Mouse (Mus musculus) CH12.LX (cell line): ENCODE measurements around the gene Tbc1d2. TPM values are rescaled to one million over a fixed set of nuclear protein-coding genes. Genes with fewer than 3 reads are reported as not detected.
A peak's percentile ranks its signal among the peaks of the same experiment; 100 is the strongest.

Source experiments
- DNase-seq: peaks from one replicate; pipeline ENCODE4 v3.0.0-alpha.2; 2013; ENCODE audit errors: extremely low read depth
- H3K27ac ChIP-seq: 2 replicates; pipeline ENCODE4 v1.5.1; 2012; ENCODE audit warnings: low read depth, mild to moderate bottlenecking, control low read depth, moderate library complexity; ENCODE audit not compliant: insufficient read depth
- H3K27me3 ChIP-seq: replicated peaks from 2 replicates; pipeline ENCODE3; 2012; ENCODE audit warnings: inconsistent platforms
- H3K36me3 ChIP-seq, 2 experiments: replicated peaks in 1 of 2; 2 replicates each; pipeline versions ENCODE3 to v1.6.1; 2012; ENCODE audit warnings: inconsistent platforms in 1 of 2, low read length in 1 of 2, mild to moderate bottlenecking in 1 of 2, mixed read lengths in 1 of 2, moderate library complexity in 1 of 2; ENCODE audit not compliant: control insufficient read depth in 1 of 2, insufficient read depth in 1 of 2
- H3K4me1 ChIP-seq, 2 experiments: 2 replicates each; pipeline ENCODE4 v1.6.1; 2012; ENCODE audit warnings: inconsistent platforms in 1 of 2, moderate library complexity in 1 of 2; ENCODE audit not compliant: insufficient read depth in 2 of 2, control insufficient read depth in 1 of 2
- H3K4me2 ChIP-seq: 2 replicates; pipeline ENCODE4 v1.6.1; 2012; ENCODE audit warnings: low read depth, mild to moderate bottlenecking, control low read depth; ENCODE audit not compliant: poor library complexity, insufficient read depth, severe bottlenecking
- H3K4me3 ChIP-seq, 3 experiments: fragments of 150-350 bp in 1 of 3; sonication (generic) in 1 of 3; replicated peaks in 1 of 3; 2 replicates each; pipeline versions ENCODE3 to v1.5.1; 2011 to 2012; ENCODE audit warnings: low read depth in 2 of 3, low read length in 2 of 3, mild to moderate bottlenecking in 2 of 3, moderate library complexity in 2 of 3, control low read depth in 1 of 3, improper control_type of control experiment in 1 of 3, inconsistent platforms in 1 of 3, mixed read lengths in 1 of 3; ENCODE audit not compliant: poor library complexity in 1 of 3
- H3K79me2 ChIP-seq: replicated peaks from 2 replicates; pipeline ENCODE4 v1.6.1; 2012; ENCODE audit warnings: mild to moderate bottlenecking, moderate library complexity; ENCODE audit not compliant: control insufficient read depth, poor library complexity, insufficient read depth, severe bottlenecking; ENCODE audit errors: extremely low read depth
- H3K9ac ChIP-seq: 2 replicates; pipeline ENCODE4 v1.6.1; 2012; ENCODE audit warnings: low read depth, mild to moderate bottlenecking, control low read depth, moderate library complexity; ENCODE audit not compliant: insufficient read depth
- H3K9me3 ChIP-seq: replicated peaks from 2 replicates; pipeline ENCODE3; 2012; ENCODE audit warnings: low read length, inconsistent platforms, mixed read lengths
- BHLHE40 ChIP-seq: IDR thresholded peaks from 2 replicates; pipeline ENCODE4 v1.6.1; 2011; ENCODE audit warnings: mild to moderate bottlenecking, low read depth, low read length, improper control_type of control experiment
- CHD2 ChIP-seq: IDR thresholded peaks from 2 replicates; pipeline ENCODE4 v1.6.1; 2011; ENCODE audit warnings: low read length, improper control_type of control experiment
- E2F4 ChIP-seq: IDR thresholded peaks from 2 replicates; pipeline ENCODE4 v1.6.1; 2011; ENCODE audit warnings: low read depth, low read length, improper control_type of control experiment; ENCODE audit not compliant: insufficient replicate concordance
- EP300 ChIP-seq: IDR thresholded peaks from 2 replicates; pipeline ENCODE4 v1.6.1; 2011; ENCODE audit warnings: low read length, improper control_type of control experiment
- IRF4 ChIP-seq: IDR thresholded peaks from 2 replicates; pipeline ENCODE4 v1.6.1; 2014; ENCODE audit warnings: low read depth, mild to moderate bottlenecking, inconsistent platforms, low read length, improper control_type of control experiment
- JUN ChIP-seq: IDR thresholded peaks from 2 replicates; pipeline ENCODE4 v1.6.1; 2011; ENCODE audit warnings: low read depth, mild to moderate bottlenecking, low read length, improper control_type of control experiment, moderate library complexity; ENCODE audit not compliant: insufficient read depth
- JUND ChIP-seq: conservative IDR thresholded peaks from 2 replicates; pipeline ENCODE4 v1.6.1; 2011; ENCODE audit warnings: low read depth, low read length, improper control_type of control experiment
- MEF2A ChIP-seq: IDR thresholded peaks from 2 replicates; pipeline ENCODE4 v1.6.1; 2014; ENCODE audit warnings: low read depth, mild to moderate bottlenecking, inconsistent platforms, low read length, improper control_type of control experiment, borderline replicate concordance
- MYC ChIP-seq: IDR thresholded peaks from 2 replicates; pipeline ENCODE4 v1.6.1; 2011; ENCODE audit warnings: low read depth, mild to moderate bottlenecking, improper control_type of control experiment, low read length
- NELFE ChIP-seq: IDR thresholded peaks from 2 replicates; pipeline ENCODE4 v1.6.1; 2011; ENCODE audit warnings: low read depth, low read length, improper control_type of control experiment
- POLR2A ChIP-seq: IDR thresholded peaks from 2 replicates; pipeline ENCODE4 v1.6.1; 2011; ENCODE audit warnings: low read depth, mild to moderate bottlenecking, improper control_type of control experiment, low read length
- POLR2AphosphoS2 ChIP-seq: IDR thresholded peaks from 2 replicates; pipeline ENCODE4 v1.6.1; 2011; ENCODE audit warnings: low read depth, low read length, improper control_type of control experiment
- RAD21 ChIP-seq: IDR thresholded peaks from 2 replicates; pipeline ENCODE4 v1.6.1; 2011; ENCODE audit warnings: low read depth, mild to moderate bottlenecking, low read length, improper control_type of control experiment, moderate library complexity
- RCOR1 ChIP-seq: conservative IDR thresholded peaks from 2 replicates; pipeline ENCODE4 v1.6.1; 2012; ENCODE audit warnings: low read depth, mild to moderate bottlenecking, inconsistent platforms, low read length, improper control_type of control experiment
- TCF12 ChIP-seq: IDR thresholded peaks from 2 replicates; pipeline ENCODE4 v1.6.1; 2014; ENCODE audit warnings: low read depth, mild to moderate bottlenecking, inconsistent platforms, low read length, improper control_type of control experiment
- USF2 ChIP-seq: conservative IDR thresholded peaks from 2 replicates; pipeline ENCODE4 v1.6.1; 2011; ENCODE audit warnings: low read depth, low read length, improper control_type of control experiment
- ZC3H11A ChIP-seq: IDR thresholded peaks from 2 replicates; pipeline ENCODE4 v1.6.1; 2012; ENCODE audit warnings: low read depth, mild to moderate bottlenecking, inconsistent platforms, low read length, improper control_type of control experiment
- dilution Hi-C: fragments of 300-500 bp; cut with MboI; formaldehyde crosslinking; loops from 2 replicates; pipeline ENCODE4 v1.14.3; 2020; ENCODE audit warnings: low sequenced_read_pairs; ENCODE audit not compliant: extremely low pct_unique_long_range_greater_than_20kb, extremely low pct_ligation_motif_present
- in situ Hi-C: fragments of 300-500 bp; cut with MboI; formaldehyde crosslinking; loops from 3 replicates; pipeline ENCODE4 v1.14.3; 2019; ENCODE audit warnings: low sequenced_read_pairs, low pct_ligation_motif_present, low pct_unique_long_range_greater_than_20kb, mixed read lengths
- polyA plus RNA-seq: library from polyadenylated mRNA; unstranded; fragments of >175 nt; gene quantifications from 2 replicates; pipeline ENCODE4 v1.2.1, GENCODE M21; 2012; ENCODE audit warnings: low read depth; ENCODE audit not compliant: insufficient read length
- total RNA-seq, 2 experiments: library from RNA; depleted of rRNA; stranded (reverse); fragments of 300-350 nt in 1 of 2; fragments of >200 nt in 1 of 2; gene quantifications; 2 replicates each; pipeline ENCODE4 v1.2.3; 2012 to 2014

The Tbc1d2 gene
- total and polyA plus RNA-seq, 3 experiments, result 0.12 to 1.1 (median 0.29) TPM

DNA sequence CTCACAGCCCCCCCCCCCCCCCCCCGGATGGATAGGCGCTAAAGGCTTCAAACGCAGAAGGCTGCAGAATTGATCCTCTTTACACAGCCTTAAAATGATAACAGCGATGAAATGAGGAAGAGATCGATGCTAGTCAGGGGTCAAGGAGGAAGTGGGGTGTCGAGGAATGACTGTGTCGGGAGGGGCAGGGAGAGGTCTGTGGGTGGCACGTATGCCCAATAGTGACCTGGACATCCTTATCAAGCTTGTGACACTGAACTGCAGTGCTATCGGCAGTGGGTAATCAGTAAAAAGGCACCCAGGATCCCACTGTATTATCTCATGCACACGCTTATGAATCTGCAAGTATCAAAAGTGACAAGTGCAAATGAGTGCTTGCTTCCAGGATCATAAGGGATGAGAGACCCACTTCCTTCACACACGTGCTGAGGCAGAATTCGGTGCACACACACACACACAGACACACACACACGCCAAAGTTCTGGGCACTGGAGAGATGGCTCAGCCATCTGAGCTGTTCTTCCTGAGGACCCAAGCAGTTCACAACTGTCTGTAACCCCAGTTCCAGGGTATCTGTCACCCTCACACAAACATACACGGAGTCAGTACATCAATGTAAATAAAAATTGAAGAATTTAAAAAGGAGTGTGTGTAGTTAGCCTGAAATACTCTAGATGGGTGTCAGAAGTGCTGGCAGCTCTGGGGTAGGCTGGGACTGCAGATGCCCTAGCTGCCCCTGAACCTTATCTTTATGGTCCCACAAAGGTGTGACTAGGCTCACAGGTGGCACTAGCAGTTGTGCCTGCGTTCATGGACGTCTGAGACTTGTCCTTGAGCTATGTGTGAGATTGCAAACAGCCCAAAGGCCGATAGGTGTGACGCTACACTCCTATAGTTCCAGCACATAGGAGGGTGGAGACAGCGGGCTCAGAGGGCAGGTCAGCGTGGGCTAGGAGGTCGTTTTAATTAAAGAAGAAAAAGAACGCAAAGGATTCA is 91.0 kb downstream of the Tbc1d2 start:
- Histone ChIP-seq H3K79me2 (peaks cover 36% of the 10 kb centered on the region), H3K9ac (peak overlapping the region; percentile 15; the same call in 1 of the 2 replicates), H3K4me3 (no peak overlapping the region), H3K4me1 (peaks cover 79 to 93% of the 10 kb centered on the region in 2 experiments), H3K27ac (peak overlapping the region; percentile 97), H3K36me3 (peaks cover 40 to 41% of the 10 kb centered on the region in 2 experiments), H3K27me3 (no peaks in the 10 kb centered on the region), H3K4me2 (peak overlapping the region; percentile 3; the same call in 1 of the 2 replicates), H3K9me3 (peaks cover 4% of the 10 kb centered on the region)
- TF ChIP-seq EP300, result peak; percentile 59; the same call in 1 of the 2 replicates
- peak; percentile 75 for TF ChIP-seq IRF4
- no peak for TF ChIP-seq ZC3H11A
- TF ChIP-seq JUN, result peak; percentile 10; the same call in 1 of the 2 replicates
- no peak for DNase-seq
- dilution Hi-C loops, result no loop called here
- in situ Hi-C loops, result no loop called here

GRCm38 (mm10) chr4:46556933-46557332 is 93.1 kb downstream of the Tbc1d2 start:
- TF ChIP-seq JUND, result no peak
- TF ChIP-seq CHD2, result no peak
- TF ChIP-seq MYC, result no peak
- no peak for TF ChIP-seq USF2
- TF ChIP-seq NELFE, result no peak
- no peak for TF ChIP-seq E2F4
- TF ChIP-seq MEF2A, result no peak
- TF ChIP-seq BHLHE40, result no peak
- TF ChIP-seq TCF12, result no peak
- TF ChIP-seq POLR2AphosphoS2, result no peak
- no peak for TF ChIP-seq RAD21
- TF ChIP-seq POLR2A, result no peak
- no peak for TF ChIP-seq RCOR1
- dilution Hi-C loops, result no loop called here
- peaks cover 73 to 92% of the 10 kb centered on the region in 2 experiments for H3K4me1 ChIP-seq
- H3K9me3 ChIP-seq, result peaks cover 3% of the 10 kb centered on the region
- H3K4me3 ChIP-seq, result no peak overlapping the region
- peaks cover 32% of the 10 kb centered on the region for H3K79me2 ChIP-seq
- peaks cover 36 to 45% of the 10 kb centered on the region in 2 experiments for H3K36me3 ChIP-seq
- no peak for DNase-seq
- no peak overlapping the region; the same call in 1 of the 2 replicates for H3K4me2 ChIP-seq
- peak overlapping the region; percentile 65 for H3K27ac ChIP-seq
- H3K9ac ChIP-seq, result peak overlapping the region; percentile 34
- no peaks in the 10 kb centered on the region for H3K27me3 ChIP-seq
- in situ Hi-C loops, result no loop called here
